Mouse (Mus musculus) olfactory bulb, adult 2 months (tissue): ENCODE data around the gene Hsf5.

Experiments
- CTCF ChIP-seq: fragments of 200-500 bp; IDR thresholded peaks from 2 replicates; pipeline ENCODE4 v1.5.1; 2012; ENCODE audit warnings: low read depth, mild to moderate bottlenecking, low read length, moderate library complexity; ENCODE audit not compliant: insufficient read depth
- POLR2A ChIP-seq: fragments of 200-500 bp; IDR thresholded peaks from 2 replicates; pipeline ENCODE4 v1.6.1; 2012; ENCODE audit warnings: mild to moderate bottlenecking, low read depth, low read length, moderate library complexity; ENCODE audit not compliant: insufficient read depth

- TF ChIP-seq CTCF (no peak), POLR2A (no peak)
These were observed 50.4 kb downstream of the Hsf5 start for GRCm38 (mm10) chr11:87667107-87668090.
